Mouse (Mus musculus): Measurements from ENCODE around the gene Pcp2. TPM values are rescaled to one million over a fixed set of nuclear protein-coding genes. Genes with fewer than 3 reads are reported as not detected.
"Not testable (repeated sequence)": the region's sequence is repeated elsewhere in the genome, so short reads cannot be mapped to it uniquely, and the experiment has no call there.

The Pcp2 gene
- total RNA-seq, 2 experiments from 2014 or later: 2.1 TPM; not detected in 1

DNA sequence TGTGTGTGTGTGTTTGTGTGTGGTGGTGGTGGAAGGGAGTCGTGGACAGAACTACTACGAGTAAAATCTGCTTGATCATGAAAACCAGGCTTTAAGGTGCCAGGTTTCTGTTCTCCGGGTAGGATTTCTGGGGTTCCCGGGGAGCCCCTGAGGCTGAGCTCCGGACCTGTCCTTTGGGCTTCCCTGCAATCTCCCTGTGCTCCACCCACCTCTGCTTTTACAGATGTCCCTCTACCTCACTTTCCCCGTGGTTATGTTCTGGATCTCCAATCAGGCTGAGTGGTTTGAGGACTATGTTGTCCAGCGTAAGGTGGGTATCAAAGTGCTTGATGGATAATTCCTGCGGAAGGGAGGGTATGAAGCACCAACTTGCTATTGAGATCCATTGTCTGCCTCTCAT, 3.2 kb downstream of the Pcp2 start:
- DNase-seq (ENCODE audit: low spot score in 2 of 2): no peak

- DNase-seq (ENCODE audit: low spot score in 2 of 2): peak; percentile 99 to 100
These were observed 4.0 kb downstream of the Pcp2 start, which contains the start of the genes Xab2 and Pet100 for GRCm38 (mm10) chr8:3621199-3621970. Xab2 (minus strand) TSS chr8:3621316. Pet100 (plus strand) TSS chr8:3621548.

GRCm38 (mm10) chr8:3609816-3610150, 15.6 kb downstream of the Pcp2 start:
- no peak for DNase-seq (ENCODE audit: low spot score in 2 of 2)

GRCm38 (mm10) chr8:3609046-3609815, 16.1 kb downstream of the Pcp2 start:
- DNase-seq (ENCODE audit: low spot score in 2 of 2): no peak

GRCm38 (mm10) chr8:3607822-3608221, 17.5 kb downstream of the Pcp2 start:
- no peak for DNase-seq (ENCODE audit: low spot score in 2 of 2)

DNA sequence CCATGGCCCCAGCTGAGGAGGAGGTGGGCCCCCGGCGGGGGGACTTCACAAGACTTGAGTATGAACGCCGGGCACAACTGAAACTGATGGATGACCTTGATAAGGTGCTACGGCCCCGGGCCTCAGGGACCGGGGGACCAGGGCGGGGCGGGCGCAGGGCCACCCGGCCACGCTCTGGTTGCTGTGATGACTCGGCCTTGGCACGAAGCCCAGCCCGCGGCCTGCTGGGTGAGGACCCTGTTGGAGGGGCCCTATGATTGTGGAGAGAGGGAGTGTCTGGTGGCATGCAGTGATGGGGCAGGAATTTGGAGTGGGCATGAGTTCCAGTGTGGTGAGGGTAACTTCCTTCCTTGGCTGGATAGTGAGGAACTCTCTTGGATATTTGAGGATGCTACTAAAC, 18.8 kb downstream of the Pcp2 start:
- DNase-seq (ENCODE audit: low spot score in 2 of 2): no peak

GRCm38 (mm10) chr8:3603439-3603838, 21.9 kb downstream of the Pcp2 start:
- no peak for DNase-seq (ENCODE audit: low spot score in 2 of 2)

GRCm38 (mm10) chr8:3600401-3600800, 24.9 kb downstream of the Pcp2 start:
- no peak for DNase-seq (ENCODE audit: low spot score in 2 of 2)

- no peak for DNase-seq (ENCODE audit: low spot score in 2 of 2)
These were observed 26.1 kb downstream of the Pcp2 start for GRCm38 (mm10) chr8:3599219-3599618.

- DNase-seq (ENCODE audit: low spot score in 2 of 2): no peak
These were observed 27.3 kb downstream of the Pcp2 start for GRCm38 (mm10) chr8:3598054-3598453.

DNA sequence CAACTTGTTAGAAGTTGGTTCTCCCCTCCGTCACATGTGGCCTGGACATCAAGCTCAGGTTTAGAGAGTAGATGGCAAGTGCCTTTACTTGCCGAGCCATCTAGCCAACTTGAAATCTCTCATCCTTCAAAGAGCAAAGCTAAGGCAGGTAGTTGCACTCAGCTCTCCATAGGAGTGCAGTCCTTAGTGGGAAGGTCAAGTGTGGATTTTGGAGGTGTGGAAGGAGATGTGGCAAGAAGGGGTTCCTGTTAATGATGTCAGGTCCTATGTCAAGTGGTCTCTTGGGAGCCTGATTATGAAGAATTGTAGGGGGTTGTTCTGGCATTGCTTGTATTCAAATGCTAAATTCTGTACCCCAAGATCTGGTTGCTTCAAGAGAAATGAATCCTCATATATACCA, 30.9 kb downstream of the Pcp2 start:
- no peak for DNase-seq (ENCODE audit: low spot score in 2 of 2)

GRCm38 (mm10) chr8:3593470-3593869, 31.9 kb downstream of the Pcp2 start:
- DNase-seq (ENCODE audit: low spot score in 2 of 2): peak in 1 of 2 experiments; percentile 3

- peak in 1 of 2 experiments; percentile 9 for DNase-seq (ENCODE audit: low spot score in 2 of 2)
These were observed 37.1 kb downstream of the Pcp2 start for GRCm38 (mm10) chr8:3588258-3588633.

- DNase-seq (ENCODE audit: low spot score in 2 of 2): peak in 1 of 2 experiments; percentile 65
These were observed 37.7 kb downstream of the Pcp2 start for GRCm38 (mm10) chr8:3587391-3588257.

DNA sequence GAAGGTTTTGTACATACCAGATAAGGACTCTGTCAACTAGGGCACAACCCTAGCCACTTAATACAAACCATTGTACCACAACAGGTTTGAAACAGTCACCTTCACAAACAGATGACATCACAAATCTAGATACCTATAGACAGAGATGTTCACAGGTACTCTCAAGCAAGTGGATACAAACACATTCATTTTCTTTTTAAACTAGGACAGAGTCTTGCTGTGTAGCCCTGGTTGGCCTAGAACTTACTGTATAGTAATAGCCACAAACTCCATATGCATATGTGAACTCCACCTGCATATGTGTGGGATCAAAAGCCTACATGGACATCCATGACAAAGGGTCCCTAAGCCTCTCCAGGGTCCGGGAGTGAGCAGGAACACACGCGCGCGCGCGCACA, 38.4 kb downstream of the Pcp2 start, which contains the start of gene Camsap3:
Gene Camsap3, plus strand, starts transcription at position 301 of the 398 bp plus-strand sequence.
- DNase-seq (ENCODE audit: low spot score in 2 of 2): no peak

DNA sequence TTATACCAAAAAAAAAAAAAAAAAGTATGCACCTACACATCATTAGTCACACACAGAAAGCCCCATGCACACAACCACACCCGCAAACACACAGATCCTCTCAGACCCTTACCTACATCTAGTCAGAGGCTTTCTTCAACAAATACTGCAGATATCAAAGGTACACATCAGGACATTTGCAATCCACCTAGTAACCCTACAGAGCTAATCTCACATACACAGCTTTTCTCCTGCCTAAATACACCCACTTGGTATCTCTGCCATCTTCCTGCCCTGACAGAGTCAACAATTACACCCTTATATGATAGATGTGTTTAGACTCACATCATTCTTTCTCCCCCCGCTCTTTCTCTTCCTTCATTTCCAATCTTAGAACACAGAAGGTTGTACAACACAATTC, 38.9 kb downstream of the Pcp2 start:
- DNase-seq (ENCODE audit: low spot score in 2 of 2): no peak

GRCm38 (mm10) chr8:3581961-3582360, 43.4 kb downstream of the Pcp2 start:
- not testable (repeated sequence) for DNase-seq (ENCODE audit: low spot score in 2 of 2)

- DNase-seq (ENCODE audit: low spot score in 2 of 2): no peak
These were observed 45.7 kb downstream of the Pcp2 start for GRCm38 (mm10) chr8:3579390-3580364.

DNA sequence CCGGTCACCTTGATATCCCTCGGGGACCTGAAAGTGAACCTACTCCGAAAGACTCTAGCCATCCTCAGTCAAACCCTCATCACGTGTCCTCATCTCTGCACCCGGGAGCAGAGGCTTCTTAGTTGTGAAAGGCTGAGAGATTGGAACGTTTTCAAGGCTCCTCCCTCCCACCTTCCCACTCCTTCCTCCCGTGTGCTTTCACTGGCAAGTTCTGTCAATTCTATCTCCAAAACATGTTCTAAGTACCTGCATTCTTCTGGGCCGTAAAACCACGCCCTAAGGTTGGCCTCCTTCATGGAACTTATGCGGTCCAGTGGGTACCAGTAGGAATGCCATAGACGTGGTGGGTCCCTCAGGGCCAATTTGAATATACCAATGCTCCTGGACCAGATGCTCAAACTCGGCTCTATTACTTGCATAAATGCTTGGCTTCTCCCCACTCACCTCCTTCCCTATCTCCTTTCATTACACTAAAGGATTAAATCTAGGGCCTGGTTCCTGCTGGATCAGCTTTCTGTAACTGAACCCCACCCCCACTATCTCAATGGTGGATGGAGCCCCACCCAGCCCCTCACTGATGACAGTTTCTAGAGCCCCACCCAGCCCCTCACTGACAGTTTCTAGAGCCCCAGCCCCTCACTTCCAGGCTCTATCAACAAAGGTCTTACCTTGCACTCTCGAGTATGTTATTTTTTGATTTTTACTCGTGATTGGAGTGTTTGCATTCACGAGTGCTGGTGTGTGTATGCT, 49.0 kb downstream of the Pcp2 start:
- no peak for DNase-seq (ENCODE audit: low spot score in 2 of 2)

Data from layer of hippocampus, postnatal 14 days (tissue).